Mouse (Mus musculus) hindbrain, embryonic 15.5 days (tissue): Measurements from ENCODE around the gene Mxd3. TPM values are rescaled to one million over a fixed set of nuclear protein-coding genes. Genes with fewer than 3 reads are reported as not detected.

ENCODE experiments used
- ATAC-seq: fragments of 200-750 bp; cut with Nextera tagmentation; 2 replicates; pipeline ENCODE4 v1.8.0; 2017; ENCODE audit warnings: low read depth, moderate number of reproducible peaks, moderate TSS enrichment; ENCODE audit not compliant: low FRiP score
- H3K27ac ChIP-seq: fragments of 300-500 bp; sonication (generic); replicated peaks from 2 replicates; pipeline ENCODE4 v1.5.1; 2015; ENCODE audit warnings: mild to moderate bottlenecking, inconsistent platforms
- H3K27me3 ChIP-seq: fragments of 300-500 bp; sonication (generic); 2 replicates; pipeline ENCODE4 v1.6.1; 2015; ENCODE audit warnings: control low read depth, inconsistent platforms
- H3K36me3 ChIP-seq: fragments of 300-500 bp; sonication (generic); 2 replicates; pipeline ENCODE4 v1.6.1; 2015; ENCODE audit warnings: control low read depth, inconsistent platforms
- H3K4me1 ChIP-seq: fragments of 300-500 bp; sonication (generic); replicated peaks from 2 replicates; pipeline ENCODE4 v1.6.1; 2015; ENCODE audit warnings: control low read depth, inconsistent platforms
- H3K4me2 ChIP-seq: fragments of 300-500 bp; sonication (generic); 2 replicates; pipeline ENCODE4 v1.6.1; 2015; ENCODE audit warnings: moderate library complexity, mild to moderate bottlenecking, inconsistent platforms
- H3K4me3 ChIP-seq: fragments of 300-500 bp; sonication (generic); 2 replicates; pipeline ENCODE4 v1.5.1; 2015; ENCODE audit warnings: mild to moderate bottlenecking, inconsistent platforms
- H3K9ac ChIP-seq: fragments of 300-500 bp; sonication (generic); 2 replicates; pipeline ENCODE4 v1.6.1; 2015; ENCODE audit warnings: inconsistent platforms
- H3K9me3 ChIP-seq: fragments of 300-500 bp; sonication (generic); 2 replicates; pipeline ENCODE4 v1.6.1; 2016; ENCODE audit warnings: control low read depth, inconsistent platforms
- WGBS: fragments of 180-500 bp; shearing (Covaris S2); methylation state at CpG from one replicate; pipeline ENCODE4 v1.1.7; 2015; 5-methylcytosine and 5-hydroxymethylcytosine counted together
- polyA plus RNA-seq: library from polyadenylated mRNA; unstranded; fragments of >200 nt; fragmentation: Nextera tagmentation; extraction: Ambion mirVana; gene quantifications from 2 replicates; pipeline ENCODE4 v1.2.1, GENCODE M21; 2015

The Mxd3 gene
- polyA plus RNA-seq, 1 experiment from 2014 or later, result 11.3 TPM

DNA sequence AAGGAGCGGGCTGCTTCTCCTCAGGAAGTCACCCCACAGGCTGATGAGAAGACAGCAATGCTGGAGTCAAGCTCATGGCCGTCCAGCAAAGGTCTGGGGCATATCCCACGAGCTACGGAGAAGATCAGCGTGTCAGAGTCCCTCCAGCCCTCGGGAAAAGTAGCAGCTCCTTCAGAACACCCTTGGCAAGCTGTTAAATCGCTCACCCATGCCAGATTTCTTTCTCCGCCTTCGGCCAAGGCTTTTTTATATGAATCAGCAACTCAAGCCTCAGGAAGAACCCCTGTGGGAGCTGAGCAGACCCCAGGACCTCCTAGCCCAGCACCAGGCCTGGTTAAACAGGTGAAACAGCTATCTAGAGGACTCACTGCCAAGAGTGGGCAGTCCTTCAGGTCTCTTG, 16.6 kb downstream of the Mxd3 start:
- Histone ChIP-seq H3K4me1 (no peaks in the 10 kb centered on the region), H3K27ac (no peak overlapping the region), H3K27me3 (no peaks in the 10 kb centered on the region), H3K4me2 (no peak overlapping the region), H3K9me3 (no peaks in the 10 kb centered on the region), H3K36me3 (peaks cover 81% of the 10 kb centered on the region), H3K4me3 (no peak overlapping the region), H3K9ac (no peak overlapping the region)
- ATAC-seq, result no peak
- 87% methylated on average over 9 of the region's 9 CpGs for WGBS

DNA sequence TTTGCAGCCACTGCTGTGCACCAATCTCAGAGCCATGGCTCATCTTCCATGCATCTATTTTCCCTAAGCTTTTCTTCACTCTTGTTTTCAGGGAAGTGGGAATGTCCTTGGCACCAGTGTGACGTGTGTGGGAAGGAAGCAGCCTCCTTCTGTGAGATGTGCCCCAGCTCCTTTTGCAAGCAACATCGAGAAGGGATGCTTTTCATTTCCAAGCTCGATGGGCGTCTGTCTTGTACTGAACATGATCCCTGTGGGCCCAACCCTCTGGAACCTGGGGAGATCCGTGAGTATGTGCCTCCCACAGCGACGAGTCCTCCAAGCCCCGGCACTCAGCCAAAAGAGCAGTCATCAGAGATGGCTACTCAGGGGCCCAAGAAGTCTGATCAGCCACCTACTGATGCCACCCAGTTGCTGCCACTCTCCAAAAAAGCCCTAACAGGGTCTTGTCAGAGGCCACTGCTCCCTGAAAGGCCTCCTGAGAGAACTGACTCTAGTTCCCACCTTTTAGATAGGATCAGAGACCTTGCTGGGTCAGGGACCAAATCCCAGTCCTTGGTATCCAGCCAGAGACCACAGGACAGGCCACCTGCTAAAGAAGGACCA, 17.5 kb downstream of the Mxd3 start:
- Histone ChIP-seq H3K27ac (no peak overlapping the region), H3K9ac (no peak overlapping the region), H3K9me3 (no peaks in the 10 kb centered on the region), H3K36me3 (peaks cover 87% of the 10 kb centered on the region), H3K27me3 (no peaks in the 10 kb centered on the region), H3K4me1 (no peaks in the 10 kb centered on the region), H3K4me3 (no peak overlapping the region), H3K4me2 (no peak overlapping the region)
- ATAC-seq, result no peak
- WGBS, result 96% methylated on average over 8 of the region's 8 CpGs

DNA sequence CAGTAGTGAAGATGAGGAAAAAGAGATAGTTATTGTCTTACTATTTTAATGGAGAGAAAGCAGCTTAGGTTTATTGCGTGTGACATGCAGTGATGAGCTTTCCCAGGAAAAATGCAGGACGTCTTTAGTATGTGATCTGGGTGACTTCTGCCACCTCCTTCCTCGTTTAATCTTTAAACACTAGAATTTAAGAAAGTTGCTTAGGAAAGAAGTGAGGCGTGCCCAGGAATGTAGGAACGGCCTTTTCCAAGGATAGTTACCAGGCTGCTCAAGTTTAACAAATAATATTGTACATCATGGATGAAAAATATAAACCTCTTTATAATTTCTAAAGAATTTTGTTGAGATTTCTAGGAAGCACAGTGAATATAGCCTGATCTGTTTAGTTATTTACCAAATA, 28.7 kb downstream of the Mxd3 start:
- H3K9me3 ChIP-seq, result no peaks in the 10 kb centered on the region
- H3K27me3 ChIP-seq, result no peaks in the 10 kb centered on the region
- 92% methylated on average over 5 of the region's 5 CpGs for WGBS
- H3K4me2 ChIP-seq, result no peak overlapping the region
- no peak overlapping the region for H3K4me3 ChIP-seq
- H3K9ac ChIP-seq, result no peak overlapping the region
- no peaks in the 10 kb centered on the region for H3K4me1 ChIP-seq
- no peak overlapping the region for H3K27ac ChIP-seq
- H3K36me3 ChIP-seq, result peaks cover 78% of the 10 kb centered on the region
- ATAC-seq, result no peak

DNA sequence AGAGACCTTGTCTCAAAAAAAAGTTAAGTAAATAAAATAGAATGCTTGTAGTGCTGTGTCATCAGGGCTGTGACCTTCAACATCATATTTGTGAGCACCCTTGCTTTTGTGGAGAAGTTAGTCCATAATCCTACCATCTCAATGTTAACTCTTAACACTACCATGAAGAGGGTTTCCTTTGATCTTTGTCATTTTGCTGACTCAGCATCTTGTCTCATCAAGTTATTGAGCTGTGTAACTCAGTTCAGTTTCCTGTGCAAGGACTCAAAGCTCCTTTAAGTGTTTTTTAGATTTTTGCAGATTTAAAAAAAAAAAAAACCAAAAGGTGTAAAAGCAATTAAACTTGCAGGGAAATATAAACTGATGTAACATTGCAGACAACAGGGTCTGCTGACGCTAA, 32.9 kb downstream of the Mxd3 start:
- Histone ChIP-seq H3K27me3 (no peaks in the 10 kb centered on the region), H3K9ac (no peak overlapping the region)

DNA sequence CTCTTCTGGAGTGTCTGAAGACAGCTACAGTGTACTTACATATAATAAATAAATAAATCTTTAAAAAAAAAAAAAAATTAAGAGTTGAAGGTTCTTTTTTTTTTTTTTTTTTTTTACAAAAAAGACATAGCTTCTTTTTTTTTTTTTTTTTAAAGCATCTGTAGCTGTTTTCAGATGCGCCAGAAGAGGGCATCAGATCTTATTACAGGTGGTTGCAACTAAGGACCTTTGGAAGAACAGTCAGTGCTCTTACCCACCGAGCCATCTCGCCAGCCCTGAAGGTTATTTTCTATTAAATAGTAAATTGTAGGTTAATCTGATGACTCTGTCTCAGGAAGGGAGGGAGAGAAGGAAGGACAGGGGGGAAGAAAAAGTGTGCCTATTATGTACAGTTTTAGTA, 40.8 kb downstream of the Mxd3 start:
- peaks cover 65% of the 10 kb centered on the region for H3K36me3 ChIP-seq
- no peaks in the 10 kb centered on the region for H3K4me1 ChIP-seq
- H3K9me3 ChIP-seq, result no peaks in the 10 kb centered on the region
- no peak for ATAC-seq
- H3K4me3 ChIP-seq, result no peak overlapping the region
- H3K27ac ChIP-seq, result no peak overlapping the region
- H3K4me2 ChIP-seq, result no peak overlapping the region
- WGBS, result 85% methylated on average over 3 of the region's 3 CpGs
- no peak overlapping the region for H3K9ac ChIP-seq
- no peaks in the 10 kb centered on the region for H3K27me3 ChIP-seq

More for the DNA sequence above, 32.9 kb downstream of the Mxd3 start:
- H3K9me3 ChIP-seq, result no peaks in the 10 kb centered on the region
- H3K4me1 ChIP-seq, result no peaks in the 10 kb centered on the region
- H3K27ac ChIP-seq, result no peak overlapping the region
- WGBS, result 82% methylated on average over 1 of the region's 1 CpGs
- ATAC-seq, result no peak
- H3K36me3 ChIP-seq, result peaks cover 74% of the 10 kb centered on the region
- H3K4me3 ChIP-seq, result no peak overlapping the region
- H3K4me2 ChIP-seq, result no peak overlapping the region

DNA sequence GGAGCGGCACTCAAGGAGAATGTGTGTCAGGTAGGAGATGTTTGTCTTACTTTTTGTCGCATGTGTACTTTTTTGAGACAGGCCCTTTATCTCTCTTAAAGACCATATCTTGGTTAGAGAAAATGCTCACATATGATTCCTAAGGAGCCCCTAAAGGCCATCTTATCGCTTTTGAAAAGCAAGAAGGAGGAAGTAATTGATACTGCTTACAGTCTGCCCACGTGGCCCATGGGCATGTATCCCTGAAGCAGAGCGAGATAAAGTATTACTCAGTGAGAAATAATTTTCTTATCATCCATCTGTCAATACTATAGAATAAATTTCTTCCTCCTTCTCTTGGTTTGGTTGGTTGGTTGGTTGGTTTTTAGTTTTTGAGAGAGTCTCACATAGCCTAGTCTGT, 52.0 kb downstream of the Mxd3 start:
- Histone ChIP-seq H3K4me1 (no peaks in the 10 kb centered on the region), H3K4me3 (no peak overlapping the region), H3K9me3 (no peaks in the 10 kb centered on the region), H3K9ac (no peak overlapping the region), H3K27ac (no peak overlapping the region), H3K27me3 (no peaks in the 10 kb centered on the region), H3K4me2 (no peak overlapping the region), H3K36me3 (peaks cover 49% of the 10 kb centered on the region)
- WGBS, result 92% methylated on average over 5 of the region's 5 CpGs
- no peak for ATAC-seq

DNA sequence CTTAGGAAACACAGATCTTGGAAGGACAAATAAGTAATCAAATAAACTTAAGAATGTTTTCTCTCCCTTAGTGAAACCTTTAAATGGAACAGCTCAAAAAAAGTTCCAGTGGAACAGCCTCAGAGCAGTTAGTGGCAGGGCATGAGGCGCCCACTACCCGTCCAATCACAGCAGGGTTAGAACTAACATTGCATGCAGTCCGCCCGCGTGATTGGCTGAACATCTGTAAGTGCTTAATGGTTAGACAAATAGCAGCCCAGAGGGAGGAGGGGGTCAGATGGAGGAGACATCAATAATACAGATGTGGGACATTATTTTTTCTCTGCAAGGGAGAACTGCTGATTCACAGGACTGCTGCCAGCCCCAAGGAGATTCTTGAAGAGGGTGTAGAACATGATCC, 52.4 kb downstream of the Mxd3 start:
- H3K4me2 ChIP-seq, result no peak overlapping the region
- no peaks in the 10 kb centered on the region for H3K27me3 ChIP-seq
- no peak overlapping the region for H3K27ac ChIP-seq
- H3K4me1 ChIP-seq, result no peaks in the 10 kb centered on the region
- no peak overlapping the region for H3K4me3 ChIP-seq
- H3K36me3 ChIP-seq, result peaks cover 48% of the 10 kb centered on the region
- no peaks in the 10 kb centered on the region for H3K9me3 ChIP-seq
- no peak for ATAC-seq
- no peak overlapping the region for H3K9ac ChIP-seq
- WGBS, result 89% methylated on average over 5 of the region's 5 CpGs

Other genes starting within 250 kb of the Mxd3 start
- 19.1 and 20.3 TPM in 2 replicates for gene Uimc1, start 229.5 kb downstream of the Mxd3 start, polyA plus RNA-seq
- gene Zfp346, start 224.5 kb downstream of the Mxd3 start, polyA plus RNA-seq, result 28.4 and 30.1 TPM in 2 replicates
- gene Gm17617, start 196.3 kb downstream of the Mxd3 start, polyA plus RNA-seq, result not detected in 2 replicates
- 1.5 and 1.6 TPM in 2 replicates for gene Fgfr4, start 177.2 kb downstream of the Mxd3 start, polyA plus RNA-seq
- gene Nsd1, start 120.0 kb downstream of the Mxd3 start, polyA plus RNA-seq, result 49.1 and 58.4 TPM in 2 replicates
- gene Prelid1, start 9.3 kb downstream of the Mxd3 start, polyA plus RNA-seq, result 338 and 343 TPM in 2 replicates
- 103 and 108 TPM in 2 replicates for gene Rab24, start 7.9 kb downstream of the Mxd3 start, polyA plus RNA-seq
- gene Lman2, start 33.0 kb upstream of the Mxd3 start, polyA plus RNA-seq, result 49.5 and 50.1 TPM in 2 replicates
- gene Rgs14, start 39.9 kb upstream of the Mxd3 start, polyA plus RNA-seq, result 0.29 and 0.41 TPM in 2 replicates
- gene Slc34a1, start 68.4 kb upstream of the Mxd3 start, polyA plus RNA-seq, result 0.04 and 0.17 TPM in 2 replicates
- 0.72 and 1.1 TPM in 2 replicates for gene Pfn3, start 85.4 kb upstream of the Mxd3 start, polyA plus RNA-seq
- 0.17 and 0.66 TPM in 2 replicates for gene F12, start 97.0 kb upstream of the Mxd3 start, polyA plus RNA-seq
- gene Grk6, start 115.2 kb upstream of the Mxd3 start, polyA plus RNA-seq, result 38.2 and 40.7 TPM in 2 replicates
- 4.6 and 5.1 TPM in 2 replicates for gene Prr7, start 134.4 kb upstream of the Mxd3 start, polyA plus RNA-seq
- gene Dbn1, start 158.3 kb upstream of the Mxd3 start, polyA plus RNA-seq, result 498 and 572 TPM in 2 replicates
- 158 and 171 TPM in 2 replicates for gene Pdlim7, start 183.9 kb upstream of the Mxd3 start, polyA plus RNA-seq
- 5.2 and 5.3 TPM in 2 replicates for gene Dok3, start 199.5 kb upstream of the Mxd3 start, polyA plus RNA-seq
- gene Ddx41, start 206.8 kb upstream of the Mxd3 start, polyA plus RNA-seq, result 54.5 and 58.8 TPM in 2 replicates
- gene Fam193b, start 241.3 kb upstream of the Mxd3 start, polyA plus RNA-seq, result 52.9 and 54.8 TPM in 2 replicates
- gene Tmed9, start 243.9 kb upstream of the Mxd3 start, polyA plus RNA-seq, result 98.0 and 101 TPM in 2 replicates